ENCODE assay signal across 8 mouse cellular contexts in the genomic region with DNA sequence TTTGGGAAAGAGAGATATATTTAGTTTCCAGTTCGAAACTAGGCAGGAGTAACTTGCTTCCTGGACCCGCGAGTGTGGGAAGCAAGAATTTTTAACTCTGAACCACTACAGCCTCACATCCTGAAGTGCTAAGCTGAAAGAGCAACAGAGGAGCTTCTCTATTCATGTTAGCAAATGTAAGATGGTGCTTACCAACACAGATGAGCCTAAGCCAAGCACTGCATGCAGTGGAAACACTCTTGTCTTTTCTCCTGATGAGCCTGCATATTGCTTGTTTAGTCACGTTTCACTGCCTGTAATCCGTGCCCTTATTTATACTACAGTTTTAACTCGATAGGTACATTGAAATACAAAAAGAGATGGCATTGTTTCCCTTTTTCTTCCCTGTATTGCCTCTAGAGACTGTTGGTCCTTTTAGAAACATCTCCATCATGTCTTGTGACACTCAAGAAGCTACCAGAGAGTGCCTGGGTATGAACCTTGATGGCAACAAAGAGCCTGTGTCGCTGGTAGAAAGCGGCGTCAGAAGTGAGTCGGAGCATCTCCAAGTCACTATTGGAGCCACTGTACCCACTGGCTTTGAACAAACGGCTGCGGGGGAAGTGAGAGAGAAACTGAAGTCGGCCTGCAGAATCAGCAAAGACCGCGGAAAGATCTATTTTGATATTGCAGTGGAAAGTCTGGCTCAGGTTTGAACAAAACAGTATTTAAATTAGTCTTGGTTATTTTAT. TPM values are rescaled to one million over a fixed set of nuclear protein-coding genes. Genes with fewer than 3 reads are reported as not detected.
DNase-seq lines count a peak whose midpoint lies in the region; ATAC-seq and TF ChIP-seq lines count a peak whose summit lies in the region.

No protein-coding gene starts in this region.

- H3K36me3 ChIP-seq in heart, embryonic 13.5 days: peaks cover 36% of the 10 kb centered on the region
- peaks cover 30% of the 10 kb centered on the region for H3K36me3 ChIP-seq in G1E (replicated peaks)
- H3K36me3 ChIP-seq in heart, embryonic 15.5 days: peaks cover 24% of the 10 kb centered on the region
- peaks cover 17% of the 10 kb centered on the region for H3K36me3 ChIP-seq in liver, postnatal 0 days (replicated peaks; ENCODE audit: insufficient read depth, low read length)

- peak overlapping the region; percentile 93 for H3K9ac ChIP-seq in heart, embryonic 13.5 days
- H3K9ac ChIP-seq in heart, embryonic 15.5 days: peak overlapping the region; percentile 72
- peak overlapping the region; percentile 91 for H3K9ac ChIP-seq in liver, postnatal 0 days (replicated peaks)

- no peak for ATAC-seq in heart, embryonic 13.5 days (ENCODE audit: extremely low read depth, insufficient number of reproducible peaks, low FRiP score, low TSS enrichment)
- no peak for ATAC-seq in G1E (ENCODE audit: extremely low read depth, insufficient number of reproducible peaks, low FRiP score, poor library complexity, severe bottlenecking)
- ATAC-seq in heart, embryonic 15.5 days (replicated peaks; ENCODE audit: insufficient number of reproducible peaks, insufficient read depth, low FRiP score, low read depth): no peak
- ATAC-seq in liver, postnatal 0 days: no peak

- peak overlapping the region; percentile 88 for H3K4me3 ChIP-seq in heart, embryonic 13.5 days
- peak overlapping the region; percentile 96 for H3K4me3 ChIP-seq in G1E (ENCODE audit: low read depth, low read length)
- H3K4me3 ChIP-seq in heart, embryonic 15.5 days: peak overlapping the region; percentile 78
- H3K4me3 ChIP-seq in liver, postnatal 0 days (ENCODE audit: low read depth, low read length): peak overlapping the region; percentile 85

- no peaks in the 10 kb centered on the region for H3K9me3 ChIP-seq in heart, embryonic 13.5 days
- H3K9me3 ChIP-seq in G1E (replicated peaks): no peaks in the 10 kb centered on the region
- no peaks in the 10 kb centered on the region for H3K9me3 ChIP-seq in heart, embryonic 15.5 days (replicated peaks)
- H3K9me3 ChIP-seq in liver, postnatal 0 days (ENCODE audit: low read length): no peaks in the 10 kb centered on the region

- H3K4me1 ChIP-seq in heart, embryonic 13.5 days: peaks cover 21% of the 10 kb centered on the region
- peaks cover 50% of the 10 kb centered on the region for H3K4me1 ChIP-seq in G1E (ENCODE audit: insufficient read depth, low read depth, low read length)
- H3K4me1 ChIP-seq in heart, embryonic 15.5 days (replicated peaks): peaks cover 13% of the 10 kb centered on the region
- H3K4me1 ChIP-seq in liver, postnatal 0 days (ENCODE audit: insufficient read depth): peaks cover 29% of the 10 kb centered on the region

- DNase-seq in heart, postnatal 4 days: no peak
- DNase-seq in G1E (ENCODE audit: low spot score): no peak
- peak; percentile 27 for DNase-seq in liver, postnatal 0 days
- no peak for DNase-seq in adrenal gland, postnatal 25 days
- DNase-seq in gastrocnemius, postnatal 4 days (ENCODE audit: low spot score in 2 of 2): no peak
- no peak for DNase-seq in lung, postnatal 10 days

- TF ChIP-seq EP300 in liver, postnatal 0 days (IDR thresholded peaks at IDR 0.05; ENCODE audit: low read depth): no peak

- no peaks in the 10 kb centered on the region for H3K27me3 ChIP-seq in heart, embryonic 13.5 days (replicated peaks)
- H3K27me3 ChIP-seq in G1E (ENCODE audit: insufficient read depth, low read length): no peaks in the 10 kb centered on the region
- H3K27me3 ChIP-seq in heart, embryonic 15.5 days: no peaks in the 10 kb centered on the region
- no peaks in the 10 kb centered on the region for H3K27me3 ChIP-seq in liver, postnatal 0 days (ENCODE audit: insufficient read depth, low read length)

- H3K27ac ChIP-seq in heart, embryonic 13.5 days (replicated peaks): peak overlapping the region; percentile 94
- H3K27ac ChIP-seq in heart, embryonic 15.5 days: peak overlapping the region; percentile 93
- H3K27ac ChIP-seq in liver, postnatal 0 days (ENCODE audit: low read depth): peak overlapping the region; percentile 91

- no peak for TF ChIP-seq CTCF in G1E (IDR thresholded peaks at IDR 0.05; ENCODE audit: low read depth, low read length)
- TF ChIP-seq CTCF in liver, postnatal 0 days (IDR thresholded peaks at IDR 0.05; ENCODE audit: low read depth): no peak

- H3K4me2 ChIP-seq in heart, embryonic 13.5 days: peak overlapping the region; percentile 96
- H3K4me2 ChIP-seq in heart, embryonic 15.5 days: peak overlapping the region; percentile 76
- H3K4me2 ChIP-seq in liver, postnatal 0 days (ENCODE audit: low read depth, low read length): peak overlapping the region; percentile 79

- 54% methylated on average over 15 of the region's 15 CpGs for WGBS in heart, embryonic 13.5 days
- WGBS in heart, embryonic 15.5 days: 50% methylated on average over 15 of the region's 15 CpGs
- WGBS in liver, postnatal 0 days (ENCODE audit: insufficient replicate concordance): 23% methylated on average over 15 of the region's 15 CpGs

RNA-seq across cellular contexts. Expression of a gene that starts 1.2 kb away (rescaled TPM):
- 32.2 and 34.9 TPM in 2 replicates for polyA plus RNA-seq in heart, embryonic 13.5 days (2015; fragmentation: Nextera tagmentation; extraction: Ambion mirVana)
- total RNA-seq in heart, postnatal 4 days (2021): 10 to 100 TPM; 21.4 to 24.5 TPM
- 127 and 145 TPM in 2 replicates for total RNA-seq in G1E (2014; fragmentation: Nextera tagmentation)
- total RNA-seq in G1E (2017): 89.2 and 95.1 TPM in 2 replicates
- polyA plus RNA-seq in G1E (2012): 6.7 and 7.5 TPM in 2 replicates
- 32.4 and 37.8 TPM in 2 replicates for polyA plus RNA-seq in heart, embryonic 15.5 days (2015; fragmentation: Nextera tagmentation; extraction: Ambion mirVana)
- polyA plus RNA-seq in liver, postnatal 0 days (2015; fragmentation: Nextera tagmentation; extraction: Ambion mirVana): 23.8 and 25.1 TPM in 2 replicates
- total RNA-seq in adrenal gland, postnatal 25 days (2021): 39.1 and 48.1 TPM in 2 replicates
- total RNA-seq in gastrocnemius, postnatal 4 days (2021): 10 to 100 TPM; 20.7 to 22.1 TPM

RNA-seq across cellular contexts. Expression of a gene that starts 30.0 kb away (rescaled TPM):
- polyA plus RNA-seq in heart, embryonic 13.5 days (2015; fragmentation: Nextera tagmentation; extraction: Ambion mirVana): 49.5 and 55.8 TPM in 2 replicates
- total RNA-seq in heart, postnatal 4 days (2021): 10 to 100 TPM; 90.1 to 91.8 TPM
- total RNA-seq in G1E (2014; fragmentation: Nextera tagmentation) (262 and 272 TPM in 2 replicates), G1E (2017) (89.2 and 95.0 TPM in 2 replicates)
- 131 and 154 TPM in 2 replicates for polyA plus RNA-seq in G1E (2012)
- polyA plus RNA-seq in heart, embryonic 15.5 days (2015; fragmentation: Nextera tagmentation; extraction: Ambion mirVana): 42.6 and 53.4 TPM in 2 replicates
- polyA plus RNA-seq in liver, postnatal 0 days (2015; fragmentation: Nextera tagmentation; extraction: Ambion mirVana): 17.3 and 19.7 TPM in 2 replicates
- total RNA-seq in adrenal gland, postnatal 25 days (2021): 128 TPM in 2 replicates
- total RNA-seq in gastrocnemius, postnatal 4 days (2021): 100 to 1,000 TPM; 106 to 109 TPM
